Comparison of ENCODE assay signal across 29 mouse cellular contexts in genomic region chr13:59836811-59837210, GRCm38 (mm10). TPM values are rescaled to one million over a fixed set of nuclear protein-coding genes. Genes with fewer than 3 reads are reported as not detected.
DNase-seq lines count a peak whose midpoint lies in the region; ATAC-seq and TF ChIP-seq lines count a peak whose summit lies in the region.
"Had no signal": no experiment of that assay in that cellular context is flagged by ENCODE, and none has a peak within 500 bp of the region (broad histone marks: within the 10 kb centered on the region; RNA-seq: fewer than 3 reads in every experiment).

No protein-coding gene starts in this region.

- 75% methylated on average over 3 of the region's 3 CpGs for WGBS in intestine, postnatal 0 days
- WGBS in intestine, embryonic 16.5 days: 73% methylated on average over 3 of the region's 3 CpGs
- WGBS in liver, embryonic 13.5 days (ENCODE audit: insufficient replicate concordance): 55% methylated on average over 3 of the region's 3 CpGs
- WGBS in liver, embryonic 12.5 days (ENCODE audit: insufficient replicate concordance): 75% methylated on average over 3 of the region's 3 CpGs
- WGBS in liver, embryonic 14.5 days (ENCODE audit: insufficient replicate concordance): 64% methylated on average over 3 of the region's 3 CpGs

- no peaks in the 10 kb centered on the region for H3K9me3 ChIP-seq in intestine, postnatal 0 days (ENCODE audit: control insufficient read depth)
- H3K9me3 ChIP-seq in intestine, embryonic 16.5 days (ENCODE audit: control insufficient read depth, low read length): no peaks in the 10 kb centered on the region
- H3K9me3 ChIP-seq in liver, embryonic 13.5 days (replicated peaks): no peaks in the 10 kb centered on the region
- no peaks in the 10 kb centered on the region for H3K9me3 ChIP-seq in liver, embryonic 12.5 days (replicated peaks)
- no peaks in the 10 kb centered on the region for H3K9me3 ChIP-seq in liver, embryonic 14.5 days (ENCODE audit: control insufficient read depth, low read length)
- H3K9me3 ChIP-seq: embryonic facial prominence, embryonic 10.5 days; embryonic facial prominence, embryonic 12.5 days; forebrain, embryonic 13.5 days; G1E had no signal

- H3K27ac ChIP-seq in intestine, postnatal 0 days (ENCODE audit: low read depth, low read length): peak overlapping the region; percentile 31; the same call in 1 of the 2 replicates
- no peak overlapping the region for H3K27ac ChIP-seq in intestine, embryonic 16.5 days (ENCODE audit: low read length)
- H3K27ac ChIP-seq in liver, embryonic 13.5 days: peak overlapping the region; percentile 53
- H3K27ac ChIP-seq in liver, embryonic 12.5 days: no peak overlapping the region
- no peak overlapping the region for H3K27ac ChIP-seq in liver, embryonic 14.5 days
- H3K27ac ChIP-seq: embryonic facial prominence, embryonic 10.5 days; embryonic facial prominence, embryonic 12.5 days; forebrain, embryonic 13.5 days had no signal

- no peak overlapping the region for H3K4me3 ChIP-seq in intestine, postnatal 0 days (ENCODE audit: low read depth, low read length)
- no peak overlapping the region for H3K4me3 ChIP-seq in intestine, embryonic 16.5 days (ENCODE audit: low read length)
- no peak overlapping the region for H3K4me3 ChIP-seq in liver, embryonic 13.5 days (replicated peaks)
- no peak overlapping the region for H3K4me3 ChIP-seq in liver, embryonic 12.5 days
- no peak overlapping the region for H3K4me3 ChIP-seq in liver, embryonic 14.5 days (ENCODE audit: insufficient read depth in 1 of 2, low read depth in 2 of 2, low read length in 2 of 2)
- H3K4me3 ChIP-seq: embryonic facial prominence, embryonic 10.5 days; embryonic facial prominence, embryonic 12.5 days; forebrain, embryonic 13.5 days had no signal

- H3K4me2 ChIP-seq in intestine, postnatal 0 days (replicated peaks; ENCODE audit: low read depth): no peak overlapping the region
- no peak overlapping the region for H3K4me2 ChIP-seq in intestine, embryonic 16.5 days (ENCODE audit: low read depth, low read length)
- no peak overlapping the region for H3K4me2 ChIP-seq in liver, embryonic 13.5 days
- no peak overlapping the region for H3K4me2 ChIP-seq in liver, embryonic 12.5 days
- H3K4me2 ChIP-seq in liver, embryonic 14.5 days (ENCODE audit: low read depth): peak overlapping the region; percentile 58
- H3K4me2 ChIP-seq: embryonic facial prominence, embryonic 12.5 days; forebrain, embryonic 13.5 days had no signal

- H3K4me1 ChIP-seq in intestine, postnatal 0 days (replicated peaks; ENCODE audit: control insufficient read depth, insufficient read depth, low read length): 0 out of 2 replicates have a peak, but pooled peaks cover 4% of the 10 kb centered on the region
- peaks cover 5% of the 10 kb centered on the region for H3K4me1 ChIP-seq in intestine, embryonic 16.5 days (ENCODE audit: control insufficient read depth, insufficient read depth, low read length)
- peaks cover 53% of the 10 kb centered on the region for H3K4me1 ChIP-seq in liver, embryonic 13.5 days (replicated peaks)
- peaks cover 52% of the 10 kb centered on the region for H3K4me1 ChIP-seq in liver, embryonic 12.5 days
- peaks cover 11 to 26% of the 10 kb centered on the region in 2 experiments for H3K4me1 ChIP-seq in liver, embryonic 14.5 days (replicated peaks; ENCODE audit: control insufficient read depth in 2 of 2, insufficient read depth in 2 of 2, low read length in 1 of 2)
- H3K4me1 ChIP-seq: embryonic facial prominence, embryonic 12.5 days; forebrain, embryonic 13.5 days had no signal

- H3K27me3 ChIP-seq in intestine, postnatal 0 days (replicated peaks; ENCODE audit: control insufficient read depth, insufficient read depth, low read length): no peaks in the 10 kb centered on the region
- no peaks in the 10 kb centered on the region for H3K27me3 ChIP-seq in intestine, embryonic 16.5 days (replicated peaks; ENCODE audit: control insufficient read depth, insufficient read depth, low read length)
- H3K27me3 ChIP-seq in liver, embryonic 13.5 days: no peaks in the 10 kb centered on the region
- no peaks in the 10 kb centered on the region for H3K27me3 ChIP-seq in liver, embryonic 12.5 days (replicated peaks)
- H3K27me3 ChIP-seq in liver, embryonic 14.5 days (ENCODE audit: control insufficient read depth, insufficient read depth, low read length): no peaks in the 10 kb centered on the region
- H3K27me3 ChIP-seq: embryonic facial prominence, embryonic 12.5 days; forebrain, embryonic 13.5 days; Patski had no signal

- TF ChIP-seq CTCF in intestine, postnatal 0 days (IDR thresholded peaks at IDR 0.05; ENCODE audit: low read depth): no peak
- no peak for TF ChIP-seq CTCF in liver, embryonic 14.5 days (IDR thresholded peaks at IDR 0.05; ENCODE audit: low read depth)

- no peak for ATAC-seq in intestine, postnatal 0 days
- no peak for ATAC-seq in intestine, embryonic 16.5 days
- no peak for ATAC-seq in liver, embryonic 13.5 days (ENCODE audit: low read depth)
- no peak for ATAC-seq in liver, embryonic 12.5 days
- no peak for ATAC-seq in liver, embryonic 14.5 days (ENCODE audit: insufficient read depth)
- ATAC-seq: activated CD4-positive, CD25-positive, alpha-beta regulatory T cell, adult 4 months; CD4-positive, CD25-positive, alpha-beta regulatory T cell, adult 4 months; forebrain, embryonic 13.5 days; Patski had no signal

- H3K36me3 ChIP-seq in intestine, postnatal 0 days (ENCODE audit: control insufficient read depth, insufficient read depth): no peaks in the 10 kb centered on the region; the same call in 1 of the 2 replicates
- H3K36me3 ChIP-seq in intestine, embryonic 16.5 days (ENCODE audit: control insufficient read depth, insufficient read depth, low read length): no peaks in the 10 kb centered on the region
- no peaks in the 10 kb centered on the region for H3K36me3 ChIP-seq in liver, embryonic 13.5 days
- no peaks in the 10 kb centered on the region for H3K36me3 ChIP-seq in liver, embryonic 12.5 days
- no peaks in the 10 kb centered on the region for H3K36me3 ChIP-seq in liver, embryonic 14.5 days (replicated peaks; ENCODE audit: control insufficient read depth, insufficient read depth, low read depth)
- H3K36me3 ChIP-seq: embryonic facial prominence, embryonic 10.5 days; embryonic facial prominence, embryonic 12.5 days; G1E had no signal

- DNase-seq in heart, adult 11 months: peak; percentile 70
- DNase-seq in heart, postnatal 4 days: no peak
- DNase-seq in liver, embryonic 13.5 days: no peak
- DNase-seq in liver, embryonic 14.5 days (ENCODE audit: low read depth in 3 of 3, low spot score in 3 of 3): no peak
- no peak for DNase-seq in thymus, postnatal 14 days
- DNase-seq: adrenal gland, adult 8-10 months; adrenal gland, postnatal 14 days; adrenal gland, postnatal 36 days; B cell, adult 2 months; cerebellum, adult 11-12 months; cerebellum, adult 2 months; cerebellum, adult 9-10 months; cerebellum, postnatal 10 days; cerebellum, postnatal 25 days had no signal

- H3K9ac ChIP-seq in intestine, postnatal 0 days (ENCODE audit: low read depth, low read length): no peak overlapping the region
- H3K9ac ChIP-seq in intestine, embryonic 16.5 days (ENCODE audit: low read depth, low read length): no peak overlapping the region
- H3K9ac ChIP-seq in liver, embryonic 13.5 days: no peak overlapping the region
- no peak overlapping the region for H3K9ac ChIP-seq in liver, embryonic 12.5 days
- H3K9ac ChIP-seq in liver, embryonic 14.5 days (replicated peaks): no peak overlapping the region
- H3K9ac ChIP-seq: embryonic facial prominence, embryonic 12.5 days; forebrain, embryonic 13.5 days had no signal

- TF ChIP-seq EP300 in liver, embryonic 14.5 days (IDR thresholded peaks at IDR 0.05; ENCODE audit: low read depth): no peak

RNA-seq across cellular contexts. Expression of gene Tut7, which starts 13.9 kb away (rescaled TPM):
- 10 to 100 TPM; 52.2 to 54.1 TPM for total RNA-seq in heart, postnatal 4 days (2021)
- polyA plus RNA-seq in intestine, postnatal 0 days (2015; fragmentation: Nextera tagmentation; extraction: Ambion mirVana): 50.1 and 55.4 TPM in 2 replicates
- 36.1 and 38.7 TPM in 2 replicates for polyA plus RNA-seq in intestine, embryonic 16.5 days (2015; fragmentation: Nextera tagmentation; extraction: Ambion mirVana)
- 54.4 and 61.8 TPM in 2 replicates for polyA plus RNA-seq in liver, embryonic 13.5 days (2015; fragmentation: Nextera tagmentation; extraction: Ambion mirVana)
- polyA plus RNA-seq in liver, embryonic 12.5 days (2016; fragmentation: Nextera tagmentation; extraction: Ambion mirVana): 66.3 and 74.4 TPM in 2 replicates
- 21.7 and 40.3 TPM in 2 replicates for polyA plus RNA-seq in liver, embryonic 14.5 days (2012; rRNA removed)
- 45.3 and 47.0 TPM in 2 replicates for polyA plus RNA-seq in liver, embryonic 14.5 days (2014; fragmentation: Nextera tagmentation; extraction: Ambion mirVana)

RNA-seq across cellular contexts. Expression of gene Gm49354, which starts 54.8 kb away (rescaled TPM):
- not detected for total RNA-seq in heart, postnatal 4 days (2021)
- not detected in 2 replicates for polyA plus RNA-seq in intestine, postnatal 0 days (2015; fragmentation: Nextera tagmentation; extraction: Ambion mirVana)
- not detected in 2 replicates for polyA plus RNA-seq in intestine, embryonic 16.5 days (2015; fragmentation: Nextera tagmentation; extraction: Ambion mirVana)
- polyA plus RNA-seq in liver, embryonic 13.5 days (2015; fragmentation: Nextera tagmentation; extraction: Ambion mirVana): not detected in 2 replicates
- not detected in 2 replicates for polyA plus RNA-seq in liver, embryonic 12.5 days (2016; fragmentation: Nextera tagmentation; extraction: Ambion mirVana)
- 0.35 TPM in 1 of 2 replicates, not detected in the other for polyA plus RNA-seq in liver, embryonic 14.5 days (2012; rRNA removed)
- polyA plus RNA-seq in liver, embryonic 14.5 days (2014; fragmentation: Nextera tagmentation; extraction: Ambion mirVana): not detected in 2 replicates
- total RNA-seq: adrenal gland, adult 18-20 months; adrenal gland, adult 8-10 months; adrenal gland, postnatal 14 days; adrenal gland, postnatal 36 days; CH12.LX; G1E had no signal
- polyA plus RNA-seq: activated CD4-positive, CD25-positive, alpha-beta regulatory T cell, adult 4 months; CD4-positive, CD25-positive, alpha-beta regulatory T cell, adult 4 months; cerebellum, adult 2 months; cortical plate, adult 2 months; embryonic facial prominence, embryonic 10.5 days; embryonic facial prominence, embryonic 12.5 days; embryonic facial prominence, embryonic 14.5 days; forebrain, embryonic 11.5 days; forebrain, embryonic 13.5 days had no signal

Comparison
In these comparisons a context has a peak if more than half of its experiments do, and no peak if none do; other contexts are left out.
1. H3K27ac ChIP-seq: peak in intestine, postnatal 0 days (single experiment) and liver, embryonic 13.5 days (single experiment); none in intestine, embryonic 16.5 days (single experiment), liver, embryonic 12.5 days (single experiment) and liver, embryonic 14.5 days (single experiment).